Mouse (Mus musculus) bone marrow macrophage, adult 2 months (primary cell): Measurements from ENCODE around the gene Pgm2.

Experiments
- CTCF ChIP-seq: IDR thresholded peaks from 2 replicates; pipeline ENCODE4 v1.5.1; 2012; ENCODE audit warnings: low read depth, mild to moderate bottlenecking, low read length, moderate library complexity
- POLR2A ChIP-seq: IDR thresholded peaks from 2 replicates; pipeline ENCODE4 v1.6.1; 2012; ENCODE audit warnings: mild to moderate bottlenecking, low read depth, low read length, borderline replicate concordance

DNA sequence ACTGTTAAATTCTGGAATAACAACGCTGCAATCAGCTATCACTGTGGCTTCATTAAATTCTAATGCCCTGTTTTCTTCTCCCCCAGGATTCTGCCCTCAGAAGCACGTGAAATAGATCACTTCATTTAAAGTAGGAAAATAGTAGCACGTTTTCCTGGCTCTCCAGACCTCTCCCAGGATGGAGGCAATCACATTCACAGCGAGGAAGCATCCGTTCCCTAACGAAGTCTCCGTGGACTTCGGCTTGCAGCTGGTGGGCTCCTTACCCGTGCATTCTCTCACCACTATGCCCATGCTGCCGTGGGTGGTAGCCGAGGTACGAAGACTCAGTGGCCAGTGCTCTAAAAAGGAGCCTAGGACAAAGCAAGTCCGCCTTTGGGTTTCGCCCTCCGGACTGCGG, 80.6 kb downstream of the Pgm2 start:
- TF ChIP-seq CTCF (no peak), POLR2A (no peak)
